Mouse (Mus musculus) ovary, postnatal 14 days (tissue): ENCODE results near the gene Dapk2.

Experiments used
- DNase-seq: peaks from one replicate; pipeline ENCODE4 v3.0.0; 2022; ENCODE audit warnings: low spot score

The Dapk2 gene

GRCm38 (mm10) chr9:66236615-66237014 lies 78.6 kb downstream of the Dapk2 start:
- DNase-seq, result no peak

GRCm38 (mm10) chr9:66237742-66238141 lies 79.7 kb downstream of the Dapk2 start:
- DNase-seq, result no peak

GRCm38 (mm10) chr9:66239173-66239572 lies 81.2 kb downstream of the Dapk2 start:
- DNase-seq, result no peak

GRCm38 (mm10) chr9:66239691-66240090 lies 81.7 kb downstream of the Dapk2 start:
- DNase-seq, result no peak

GRCm38 (mm10) chr9:66240493-66240892 lies 82.5 kb downstream of the Dapk2 start:
- DNase-seq, result no peak

GRCm38 (mm10) chr9:66240991-66241390 lies 83.0 kb downstream of the Dapk2 start:
- no peak for DNase-seq

GRCm38 (mm10) chr9:66241722-66242121 lies 83.7 kb downstream of the Dapk2 start:
- no peak for DNase-seq

- DNase-seq, result no peak
Measured at GRCm38 (mm10) chr9:66243240-66243639, 85.2 kb downstream of the Dapk2 start.

GRCm38 (mm10) chr9:66244079-66244478 lies 86.1 kb downstream of the Dapk2 start:
- no peak for DNase-seq

- no peak for DNase-seq
Measured at GRCm38 (mm10) chr9:66245707-66246106, 87.7 kb downstream of the Dapk2 start.

GRCm38 (mm10) chr9:66249281-66249680 lies 91.3 kb downstream of the Dapk2 start:
- DNase-seq, result no peak

- no peak for DNase-seq
Measured at GRCm38 (mm10) chr9:66251159-66251691, 93.2 kb downstream of the Dapk2 start.

- DNase-seq, result no peak
Measured at GRCm38 (mm10) chr9:66261741-66262140, 103.7 kb downstream of the Dapk2 start.

- DNase-seq, result no peak
Measured at GRCm38 (mm10) chr9:66263701-66264100, 105.7 kb downstream of the Dapk2 start.

GRCm38 (mm10) chr9:66265645-66266044 lies 107.6 kb downstream of the Dapk2 start:
- no peak for DNase-seq

GRCm38 (mm10) chr9:66266237-66267170 lies 108.5 kb downstream of the Dapk2 start:
- DNase-seq, result no peak

GRCm38 (mm10) chr9:66268804-66269203 lies 110.8 kb downstream of the Dapk2 start:
- DNase-seq, result no peak

GRCm38 (mm10) chr9:66270038-66270437 lies 112.0 kb downstream of the Dapk2 start:
- DNase-seq, result no peak

- DNase-seq, result no peak
Measured at GRCm38 (mm10) chr9:66271726-66272125, 113.7 kb downstream of the Dapk2 start.

- DNase-seq, result no peak
Measured at GRCm38 (mm10) chr9:66273632-66274031, 115.6 kb downstream of the Dapk2 start.

- DNase-seq, result no peak
Measured at GRCm38 (mm10) chr9:66274657-66275056, 116.6 kb downstream of the Dapk2 start.

GRCm38 (mm10) chr9:66275267-66275991 lies 117.4 kb downstream of the Dapk2 start:
- DNase-seq, result no peak

GRCm38 (mm10) chr9:66276062-66276461 lies 118.0 kb downstream of the Dapk2 start:
- no peak for DNase-seq
